Mouse (Mus musculus) cerebellum, adult 2 months (tissue): Measurements from ENCODE around the gene Efna3. TPM values are rescaled to one million over a fixed set of nuclear protein-coding genes. Genes with fewer than 3 reads are reported as not detected.

Experiments used
- DNase-seq, 2 experiments: peaks; one replicate each; pipeline ENCODE4 v3.0.0; 2021
- H3K27ac ChIP-seq: fragments of 200-500 bp; 2 replicates; pipeline ENCODE4 v1.5.1; 2012; ENCODE audit warnings: low read length, control low read depth, inconsistent platforms; ENCODE audit not compliant: insufficient read depth
- H3K27me3 ChIP-seq: fragments of 200-500 bp; 2 replicates; pipeline ENCODE4 v1.6.1; 2012; ENCODE audit warnings: inconsistent platforms, mild to moderate bottlenecking, low read length, moderate library complexity; ENCODE audit not compliant: control insufficient read depth, insufficient read depth
- H3K4me1 ChIP-seq: fragments of 200-500 bp; 2 replicates; pipeline ENCODE4 v1.6.1; 2011; ENCODE audit warnings: low read length; ENCODE audit not compliant: control insufficient read depth, insufficient read depth
- H3K4me3 ChIP-seq: fragments of 200-500 bp; replicated peaks from 2 replicates; pipeline ENCODE3; 2011; ENCODE audit warnings: mild to moderate bottlenecking, low read depth, low read length, control low read depth; ENCODE audit not compliant: insufficient read depth
- CTCF ChIP-seq: fragments of 200-500 bp; IDR thresholded peaks from 2 replicates; pipeline ENCODE4 v1.5.1; 2011; ENCODE audit warnings: low read depth, mild to moderate bottlenecking, control low read depth, low read length, moderate library complexity, borderline replicate concordance; ENCODE audit not compliant: insufficient read depth
- POLR2A ChIP-seq: fragments of 200-500 bp; IDR thresholded peaks from 2 replicates; pipeline ENCODE4 v1.6.1; 2011; ENCODE audit warnings: low read length, control low read depth, borderline replicate concordance; ENCODE audit not compliant: insufficient read depth
- WGBS: fragments of 180-500 bp; shearing (Covaris S2); methylation state at CpG from one replicate; pipeline ENCODE4 v1.1.7; 2018; 5-methylcytosine and 5-hydroxymethylcytosine counted together
- polyA plus RNA-seq: library from polyadenylated mRNA; depleted of rRNA; stranded (reverse); fragments of >200 nt; gene quantifications from 2 replicates; pipeline ENCODE4 v1.2.3, GENCODE M21; 2012; rRNA removed

Gene Efna3
- polyA plus RNA-seq, 1 experiment = 37.0 TPM

DNA sequence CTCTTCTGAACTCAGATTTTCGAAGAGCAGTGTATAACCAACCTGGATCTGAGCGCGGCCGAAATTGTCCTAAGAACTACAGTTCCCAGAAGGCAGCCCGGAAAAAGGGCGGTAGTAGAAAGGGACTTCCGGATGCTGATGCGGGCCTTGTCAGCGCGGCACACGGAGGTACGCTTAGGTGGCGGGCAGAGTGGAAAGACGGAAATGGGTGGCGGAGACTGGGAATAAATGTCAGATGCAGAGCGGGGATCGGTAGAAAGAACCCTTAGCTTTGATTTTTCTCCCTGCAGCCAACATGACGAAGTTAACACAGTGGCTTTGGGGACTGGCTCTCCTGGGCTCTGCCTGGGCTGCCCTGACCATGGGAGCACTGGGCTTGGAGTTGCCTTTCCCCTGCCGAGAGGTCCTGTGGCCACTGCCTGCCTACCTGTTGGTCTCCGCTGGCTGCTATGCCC is 56.3 kb downstream of the Efna3 start:
- peaks cover 22% of the 10 kb centered on the region for H3K4me1 ChIP-seq
- under 1% methylated on average over 20 of the region's 20 CpGs for WGBS

More for the DNA sequence above, 56.3 kb downstream of the Efna3 start:
- peak overlapping the region; percentile 79 for H3K27ac ChIP-seq
- peak overlapping the region; percentile 93 for H3K4me3 ChIP-seq
- no peaks in the 10 kb centered on the region for H3K27me3 ChIP-seq
- no peak for TF ChIP-seq CTCF
- TF ChIP-seq POLR2A = peak; percentile 94
- DNase-seq = peak; percentile 85 to 86

Other genes with a start within 250 kb of the Efna3 start
- 164 and 169 TPM in 2 replicates for gene Rusc1, start 229.7 kb downstream of the Efna3 start, polyA plus RNA-seq
- 0.03 TPM in 1 of 2 replicates, not detected in the other for gene Gm43738, start 221.9 kb downstream of the Efna3 start, polyA plus RNA-seq
- gene Fdps, start 221.0 kb downstream of the Efna3 start, polyA plus RNA-seq = 107 and 113 TPM in 2 replicates
- 0.03 and 0.07 TPM in 2 replicates for gene Pklr, start 186.8 kb downstream of the Efna3 start, polyA plus RNA-seq
- 13.0 and 14.6 TPM in 2 replicates for gene Hcn3, start 162.8 kb downstream of the Efna3 start, polyA plus RNA-seq
- 75.5 and 80.2 TPM in 2 replicates for gene Clk2, start 158.2 kb downstream of the Efna3 start, polyA plus RNA-seq
- 109 and 121 TPM in 2 replicates for gene Scamp3, start 145.5 kb downstream of the Efna3 start, polyA plus RNA-seq
- gene Fam189b, start 139.8 kb downstream of the Efna3 start, polyA plus RNA-seq = 86.8 and 97.7 TPM in 2 replicates
- gene Gba, start 120.0 kb downstream of the Efna3 start, polyA plus RNA-seq = 69.2 and 69.8 TPM in 2 replicates
- 23.8 and 24.2 TPM in 2 replicates for gene Thbs3, start 107.8 kb downstream of the Efna3 start, polyA plus RNA-seq
- gene Mtx1, start 95.9 kb downstream of the Efna3 start, polyA plus RNA-seq = 153 and 167 TPM in 2 replicates
- gene Muc1, start 93.9 kb downstream of the Efna3 start, polyA plus RNA-seq = 0.55 and 0.69 TPM in 2 replicates
- 80.4 and 82.9 TPM in 2 replicates for gene Krtcap2, start 77.0 kb downstream of the Efna3 start, polyA plus RNA-seq
- gene Trim46, start 76.7 kb downstream of the Efna3 start, polyA plus RNA-seq = 49.8 and 58.5 TPM in 2 replicates
- gene Dpm3, start 63.6 kb downstream of the Efna3 start, polyA plus RNA-seq = 212 and 218 TPM in 2 replicates
- 122 and 127 TPM in 2 replicates for gene Slc50a1, start 52.4 kb downstream of the Efna3 start, polyA plus RNA-seq
- gene Efna1, start 41.8 kb downstream of the Efna3 start, polyA plus RNA-seq = 14.2 and 14.7 TPM in 2 replicates
- 0.36 and 0.64 TPM in 2 replicates for gene Efna4, start 15.1 kb upstream of the Efna3 start, polyA plus RNA-seq
- 142 and 147 TPM in 2 replicates for gene Adam15, start 27.0 kb upstream of the Efna3 start, polyA plus RNA-seq
- 0.32 and 0.36 TPM in 2 replicates for gene Dcst2, start 39.0 kb upstream of the Efna3 start, polyA plus RNA-seq
- 0.10 and 0.27 TPM in 2 replicates for gene Dcst1, start 42.3 kb upstream of the Efna3 start, polyA plus RNA-seq
- 41.3 and 43.3 TPM in 2 replicates for gene Zbtb7b, start 71.8 kb upstream of the Efna3 start, polyA plus RNA-seq
- 4.0 and 6.7 TPM in 2 replicates for gene Lenep, start 79.8 kb upstream of the Efna3 start, polyA plus RNA-seq
- 50.1 and 54.0 TPM in 2 replicates for gene Flad1, start 88.9 kb upstream of the Efna3 start, polyA plus RNA-seq
- 7.0 and 7.2 TPM in 2 replicates for gene Cks1b, start 95.4 kb upstream of the Efna3 start, polyA plus RNA-seq
- 15.9 and 16.0 TPM in 2 replicates for gene Shc1, start 95.5 kb upstream of the Efna3 start, polyA plus RNA-seq
- 38.7 and 39.3 TPM in 2 replicates for gene Pygo2, start 107.2 kb upstream of the Efna3 start, polyA plus RNA-seq
- gene Pbxip1, start 113.7 kb upstream of the Efna3 start, polyA plus RNA-seq = 26.5 and 30.5 TPM in 2 replicates
- gene Pmvk, start 131.6 kb upstream of the Efna3 start, polyA plus RNA-seq = 68.7 and 71.0 TPM in 2 replicates
- gene Kcnn3, start 197.2 kb upstream of the Efna3 start, polyA plus RNA-seq = 6.1 and 6.2 TPM in 2 replicates